Mouse (Mus musculus): Measurements from ENCODE around the gene Eml2. TPM values are rescaled to one million over a fixed set of nuclear protein-coding genes. Genes with fewer than 3 reads are reported as not detected.

Gene Eml2
- polyA plus RNA-seq, 1 experiment from 2014 or later: 10.0 TPM

GRCm38 (mm10) chr7:19210010-19210409 lies 33.8 kb downstream of the Eml2 start:
- Histone ChIP-seq H3K4me2 (replicated peaks) (no peak overlapping the region), H3K27me3 (peaks cover 19% of the 10 kb centered on the region), H3K9ac (replicated peaks) (no peak overlapping the region), H3K4me3 (replicated peaks) (no peak overlapping the region), H3K9me3 (no peaks in the 10 kb centered on the region), H3K27ac (no peak overlapping the region), H3K36me3 (peaks cover 16% of the 10 kb centered on the region), H3K4me1 (replicated peaks) (peaks cover 9% of the 10 kb centered on the region)
- WGBS: 88% methylated on average over 5 of the region's 5 CpGs
- ATAC-seq: no peak

- Histone ChIP-seq H3K36me3 (peaks cover 5% of the 10 kb centered on the region; the same call in 1 of the 2 replicates), H3K4me2 (replicated peaks) (no peak overlapping the region), H3K4me1 (replicated peaks) (peaks cover 12% of the 10 kb centered on the region), H3K27me3 (peaks cover 19% of the 10 kb centered on the region), H3K27ac (no peak overlapping the region), H3K9ac (replicated peaks) (no peak overlapping the region), H3K9me3 (no peaks in the 10 kb centered on the region), H3K4me3 (replicated peaks) (no peak overlapping the region)
- WGBS: 43% methylated on average over 5 of the region's 5 CpGs
- ATAC-seq: no peak
Observed at GRCm38 (mm10) chr7:19211041-19211675, 34.9 kb downstream of the Eml2 start.

GRCm38 (mm10) chr7:19211996-19212755 lies 36.0 kb downstream of the Eml2 start, which contains the start of gene Gpr4:
Gpr4 (plus strand) TSS chr7:19212538.
- Histone ChIP-seq H3K4me2 (replicated peaks) (peak within 1 kb of the TSS; percentile 72), H3K9ac (replicated peaks) (peak within 1 kb of the TSS; percentile 61), H3K27me3 (peaks cover 19% of the 10 kb centered on the region), H3K9me3 (no peaks in the 10 kb centered on the region), H3K4me1 (replicated peaks) (peaks cover 12% of the 10 kb centered on the region), H3K4me3 (replicated peaks) (peak within 1 kb of the TSS; percentile 46), H3K27ac (no peak within 1 kb of the TSS; the same call in 1 of the 2 replicates), H3K36me3 (peaks cover 5% of the 10 kb centered on the region; the same call in 1 of the 2 replicates)
- WGBS: 2% methylated on average over 29 of the region's 30 CpGs
- ATAC-seq: peak; percentile 81

GRCm38 (mm10) chr7:19213385-19213784 lies 37.2 kb downstream of the Eml2 start:
- ATAC-seq: no peak
- Histone ChIP-seq H3K9ac (replicated peaks) (no peak overlapping the region), H3K27me3 (peaks cover 19% of the 10 kb centered on the region), H3K27ac (no peak overlapping the region), H3K9me3 (no peaks in the 10 kb centered on the region), H3K4me3 (replicated peaks) (no peak overlapping the region), H3K36me3 (no peaks in the 10 kb centered on the region), H3K4me2 (replicated peaks) (peak overlapping the region; percentile 72; the same call in 1 of the 2 replicates), H3K4me1 (replicated peaks) (peaks cover 12% of the 10 kb centered on the region)
- WGBS: 68% methylated on average over 2 of the region's 2 CpGs

- Histone ChIP-seq H3K9ac (replicated peaks) (no peak overlapping the region), H3K4me2 (replicated peaks) (no peak overlapping the region), H3K4me3 (replicated peaks) (no peak overlapping the region), H3K27me3 (peaks cover 19% of the 10 kb centered on the region), H3K9me3 (no peaks in the 10 kb centered on the region), H3K36me3 (no peaks in the 10 kb centered on the region), H3K4me1 (replicated peaks) (peaks cover 12% of the 10 kb centered on the region), H3K27ac (no peak overlapping the region)
- ATAC-seq: no peak
- 77% methylated on average over 7 of the region's 7 CpGs for WGBS
Observed at GRCm38 (mm10) chr7:19214369-19214768, 38.1 kb downstream of the Eml2 start.

GRCm38 (mm10) chr7:19214940-19215339 lies 38.7 kb downstream of the Eml2 start:
- H3K27me3 ChIP-seq: peaks cover 19% of the 10 kb centered on the region
- no peak overlapping the region for H3K4me2 ChIP-seq (replicated peaks)
- H3K4me3 ChIP-seq (replicated peaks): no peak overlapping the region
- H3K36me3 ChIP-seq: no peaks in the 10 kb centered on the region
- no peak overlapping the region for H3K27ac ChIP-seq
- no peaks in the 10 kb centered on the region for H3K9me3 ChIP-seq
- WGBS: 73% methylated on average over 9 of the region's 9 CpGs
- no peak overlapping the region for H3K9ac ChIP-seq (replicated peaks)
- no peak for ATAC-seq
- peaks cover 12% of the 10 kb centered on the region for H3K4me1 ChIP-seq (replicated peaks)

- ATAC-seq: no peak
Observed at GRCm38 (mm10) chr7:19217492-19217891, 41.3 kb downstream of the Eml2 start.

GRCm38 (mm10) chr7:19217944-19218343 lies 41.7 kb downstream of the Eml2 start:
- 8% methylated on average over 1 of the region's 3 CpGs for WGBS
- H3K27ac ChIP-seq: peak overlapping the region; percentile 9; the same call in 1 of the 2 replicates
- H3K4me3 ChIP-seq (replicated peaks): no peak overlapping the region
- 0 out of 2 replicates have a peak, but pooled peaks cover 3% of the 10 kb centered on the region for H3K36me3 ChIP-seq
- no peak overlapping the region for H3K4me2 ChIP-seq (replicated peaks)
- H3K9me3 ChIP-seq: no peaks in the 10 kb centered on the region
- peaks cover 12% of the 10 kb centered on the region for H3K27me3 ChIP-seq
- peaks cover 3% of the 10 kb centered on the region; the same call in 1 of the 2 replicates for H3K4me1 ChIP-seq (replicated peaks)
- H3K9ac ChIP-seq (replicated peaks): no peak overlapping the region
- no peak for ATAC-seq

More at GRCm38 (mm10) chr7:19217492-19217891, 41.3 kb downstream of the Eml2 start:
- Histone ChIP-seq H3K4me2 (replicated peaks) (no peak overlapping the region), H3K27me3 (peaks cover 14% of the 10 kb centered on the region), H3K9ac (replicated peaks) (no peak overlapping the region), H3K9me3 (no peaks in the 10 kb centered on the region), H3K4me3 (replicated peaks) (no peak overlapping the region), H3K4me1 (replicated peaks) (peaks cover 5% of the 10 kb centered on the region), H3K36me3 (no peaks in the 10 kb centered on the region), H3K27ac (no peak overlapping the region)
- WGBS: 64% methylated on average over 5 of the region's 5 CpGs

- Histone ChIP-seq H3K9ac (replicated peaks) (no peak overlapping the region), H3K27ac (no peak overlapping the region), H3K4me3 (replicated peaks) (no peak overlapping the region), H3K4me2 (replicated peaks) (no peak overlapping the region), H3K27me3 (no peaks in the 10 kb centered on the region), H3K9me3 (no peaks in the 10 kb centered on the region), H3K36me3 (peaks cover 8% of the 10 kb centered on the region; the same call in 1 of the 2 replicates), H3K4me1 (replicated peaks) (0 out of 2 replicates have a peak, but pooled peaks cover 3% of the 10 kb centered on the region)
- 72% methylated on average over 3 of the region's 3 CpGs for WGBS
- ATAC-seq: no peak
Observed at GRCm38 (mm10) chr7:19220061-19220460, 43.8 kb downstream of the Eml2 start.

GRCm38 (mm10) chr7:19222189-19222588 lies 46.0 kb downstream of the Eml2 start:
- Histone ChIP-seq H3K4me3 (replicated peaks) (no peak overlapping the region), H3K36me3 (peaks cover 8% of the 10 kb centered on the region; the same call in 1 of the 2 replicates), H3K9ac (replicated peaks) (no peak overlapping the region), H3K27ac (no peak overlapping the region), H3K4me1 (replicated peaks) (peaks cover 7% of the 10 kb centered on the region), H3K27me3 (no peaks in the 10 kb centered on the region), H3K4me2 (replicated peaks) (no peak overlapping the region), H3K9me3 (no peaks in the 10 kb centered on the region)
- WGBS: 95% methylated on average over 16 of the region's 16 CpGs
- no peak for ATAC-seq

- no peaks in the 10 kb centered on the region for H3K9me3 ChIP-seq
- H3K27ac ChIP-seq: no peak overlapping the region
- H3K4me2 ChIP-seq (replicated peaks): no peak overlapping the region
- WGBS: 91% methylated on average over 14 of the region's 14 CpGs
- peaks cover 8% of the 10 kb centered on the region; the same call in 1 of the 2 replicates for H3K36me3 ChIP-seq
- peaks cover 11% of the 10 kb centered on the region for H3K4me1 ChIP-seq (replicated peaks)
- no peak for ATAC-seq
- H3K4me3 ChIP-seq (replicated peaks): no peak overlapping the region
- no peak overlapping the region for H3K9ac ChIP-seq (replicated peaks)
- no peaks in the 10 kb centered on the region for H3K27me3 ChIP-seq
Observed at GRCm38 (mm10) chr7:19222875-19223274, 46.7 kb downstream of the Eml2 start.

- Histone ChIP-seq H3K27me3 (no peaks in the 10 kb centered on the region), H3K4me3 (replicated peaks) (no peak overlapping the region), H3K9ac (replicated peaks) (no peak overlapping the region), H3K36me3 (peaks cover 8% of the 10 kb centered on the region; the same call in 1 of the 2 replicates), H3K4me1 (replicated peaks) (peaks cover 20% of the 10 kb centered on the region), H3K9me3 (no peaks in the 10 kb centered on the region), H3K27ac (no peak overlapping the region), H3K4me2 (replicated peaks) (no peak overlapping the region)
- WGBS: 92% methylated on average over 4 of the region's 4 CpGs
- ATAC-seq: no peak
Observed at GRCm38 (mm10) chr7:19224933-19225332, 48.7 kb downstream of the Eml2 start.

All from midbrain, embryonic 13.5 days (tissue).